Mouse (Mus musculus) small intestine, adult 2 months (tissue): ENCODE data around the gene Cabp7.

Experiments
- CTCF ChIP-seq: fragments of 200-500 bp; IDR thresholded peaks from 2 replicates; pipeline ENCODE4 v1.5.1; 2012; ENCODE audit warnings: low read depth, mild to moderate bottlenecking, control low read depth, inconsistent platforms, low read length, moderate library complexity, mixed read lengths; ENCODE audit not compliant: insufficient replicate concordance, insufficient read length; ENCODE audit errors: extremely low read depth
- POLR2A ChIP-seq: fragments of 200-500 bp; IDR thresholded peaks from 2 replicates; pipeline ENCODE4 v1.6.1; 2012; ENCODE audit warnings: low read depth, mild to moderate bottlenecking, control low read depth, inconsistent platforms, low read length, moderate library complexity

GRCm38 (mm10) chr11:4756984-4757788 lies 10.6 kb upstream of the Cabp7 start:
- TF ChIP-seq CTCF (no peak), POLR2A (no peak)
